Mouse (Mus musculus): Measurements from ENCODE around the gene Rnf183. TPM values are rescaled to one million over a fixed set of nuclear protein-coding genes. Genes with fewer than 3 reads are reported as not detected.

The Rnf183 gene
- polyA plus RNA-seq, 1 experiment from 2014 or later = 0.24 TPM

DNA sequence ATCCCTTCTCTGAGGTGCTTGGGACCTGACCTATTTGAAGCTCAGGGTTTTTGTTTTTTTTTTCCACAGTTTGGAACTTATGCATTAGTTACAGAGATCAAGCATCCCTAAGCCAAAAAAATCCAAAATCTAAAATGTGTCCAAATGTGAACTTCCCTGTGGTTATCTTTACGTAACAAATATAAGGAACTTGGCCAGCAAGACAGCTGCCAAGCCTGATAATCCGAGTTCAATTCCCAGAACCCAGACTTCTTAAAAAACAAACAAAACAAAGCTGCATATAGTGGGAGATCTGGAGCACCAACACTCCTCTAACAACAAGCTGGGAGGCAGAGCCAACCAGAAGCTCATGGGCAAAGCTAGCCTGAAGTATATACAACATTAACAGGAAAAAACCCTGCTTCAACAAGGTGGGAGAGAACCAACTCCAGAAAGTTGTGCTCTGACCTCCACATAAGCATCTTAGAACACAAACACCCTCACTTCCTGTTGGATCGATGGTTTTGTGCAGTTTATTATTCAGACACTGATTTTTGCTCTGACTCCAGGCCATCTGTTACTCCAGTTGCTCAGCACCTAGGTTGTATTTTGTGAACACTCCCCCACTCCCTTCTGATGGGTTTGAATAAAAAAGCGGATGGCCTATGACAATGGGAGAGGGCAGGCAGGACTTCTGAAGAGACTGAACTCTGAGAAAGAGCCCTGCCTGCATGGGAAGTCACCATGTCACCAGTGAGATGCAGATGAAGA is 37.3 kb downstream of the Rnf183 start:
- Histone ChIP-seq H3K9me3 (ENCODE audit: control insufficient read depth, low read length) (no peaks in the 10 kb centered on the region), H3K4me1 (replicated peaks; ENCODE audit: control insufficient read depth, insufficient read depth) (no peaks in the 10 kb centered on the region), H3K27me3 (ENCODE audit: control insufficient read depth, insufficient read depth, low read length) (no peaks in the 10 kb centered on the region), H3K27ac (replicated peaks) (no peak overlapping the region), H3K4me3 (ENCODE audit: low read depth, low read length) (no peak overlapping the region), H3K9ac (ENCODE audit: low read length) (no peak overlapping the region), H3K36me3 (ENCODE audit: control insufficient read depth, insufficient read depth, low read length) (peaks cover 19% of the 10 kb centered on the region), H3K4me2 (replicated peaks; ENCODE audit: low read depth) (no peak overlapping the region)
- ATAC-seq (ENCODE audit: low FRiP score, low TSS enrichment) = no peak
- 70% methylated on average over 4 of the region's 4 CpGs for WGBS
- TF ChIP-seq EP300 (optimal IDR thresholded peaks at IDR 0.05) (no peak), CTCF (IDR thresholded peaks at IDR 0.05; ENCODE audit: low read depth) (no peak)
- DNase-seq (ENCODE audit: low spot score) = no peak

GRCm38 (mm10) chr4:62395806-62396205 is 39.2 kb downstream of the Rnf183 start:
- Histone ChIP-seq H3K4me1 (replicated peaks; ENCODE audit: control insufficient read depth, insufficient read depth) (no peaks in the 10 kb centered on the region), H3K27ac (replicated peaks) (no peak overlapping the region), H3K9me3 (ENCODE audit: control insufficient read depth, low read length) (no peaks in the 10 kb centered on the region), H3K4me3 (ENCODE audit: low read depth, low read length) (no peak overlapping the region), H3K9ac (ENCODE audit: low read length) (no peak overlapping the region), H3K36me3 (ENCODE audit: control insufficient read depth, insufficient read depth, low read length) (peaks cover 22% of the 10 kb centered on the region), H3K27me3 (ENCODE audit: control insufficient read depth, insufficient read depth, low read length) (no peaks in the 10 kb centered on the region), H3K4me2 (replicated peaks; ENCODE audit: low read depth) (no peak overlapping the region)
- TF ChIP-seq EP300 (optimal IDR thresholded peaks at IDR 0.05) (no peak), CTCF (IDR thresholded peaks at IDR 0.05; ENCODE audit: low read depth) (no peak)
- ATAC-seq (ENCODE audit: low FRiP score, low TSS enrichment) (no peak), DNase-seq (ENCODE audit: low spot score) (no peak)
- 95% methylated on average over 1 of the region's 1 CpGs for WGBS

DNA sequence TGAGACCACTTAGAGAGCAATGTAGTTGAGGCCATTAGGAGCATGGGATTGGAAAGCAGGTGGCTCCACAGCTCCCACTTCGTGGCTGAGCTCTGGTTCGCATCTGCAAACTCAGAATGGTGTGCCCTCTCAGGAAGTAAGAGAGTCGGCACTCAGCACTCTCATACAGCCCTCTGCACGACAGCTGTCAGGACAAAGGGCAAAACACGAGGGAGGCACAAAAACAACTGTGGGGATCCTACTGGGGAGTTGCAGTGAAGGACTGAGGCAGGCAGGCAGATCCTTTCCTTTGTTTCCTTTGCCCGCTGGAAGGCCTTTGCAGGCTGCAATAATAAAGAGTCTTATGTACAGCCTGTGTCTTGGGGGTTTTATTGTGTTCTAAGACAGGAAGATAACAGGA is 41.6 kb downstream of the Rnf183 start:
- WGBS = 76% methylated on average over 6 of the region's 6 CpGs
- no peak for TF ChIP-seq CTCF (IDR thresholded peaks at IDR 0.05; ENCODE audit: low read depth)
- no peak for TF ChIP-seq EP300 (optimal IDR thresholded peaks at IDR 0.05)
- H3K9me3 ChIP-seq (ENCODE audit: control insufficient read depth, low read length) = no peaks in the 10 kb centered on the region
- H3K36me3 ChIP-seq (ENCODE audit: control insufficient read depth, insufficient read depth, low read length) = peaks cover 19% of the 10 kb centered on the region
- H3K4me2 ChIP-seq (replicated peaks; ENCODE audit: low read depth) = no peak overlapping the region
- no peak overlapping the region for H3K4me3 ChIP-seq (ENCODE audit: low read depth, low read length)
- H3K9ac ChIP-seq (ENCODE audit: low read length) = no peak overlapping the region
- no peaks in the 10 kb centered on the region for H3K27me3 ChIP-seq (ENCODE audit: control insufficient read depth, insufficient read depth, low read length)
- DNase-seq (ENCODE audit: low spot score) (no peak), ATAC-seq (ENCODE audit: low FRiP score, low TSS enrichment) (no peak)
- H3K27ac ChIP-seq (replicated peaks) = no peak overlapping the region
- no peaks in the 10 kb centered on the region for H3K4me1 ChIP-seq (replicated peaks; ENCODE audit: control insufficient read depth, insufficient read depth)

GRCm38 (mm10) chr4:62391892-62392291 is 43.2 kb downstream of the Rnf183 start:
- Histone ChIP-seq H3K27ac (replicated peaks) (no peak overlapping the region), H3K4me3 (ENCODE audit: low read depth, low read length) (no peak overlapping the region), H3K36me3 (ENCODE audit: control insufficient read depth, insufficient read depth, low read length) (peaks cover 21% of the 10 kb centered on the region), H3K4me2 (replicated peaks; ENCODE audit: low read depth) (no peak overlapping the region), H3K27me3 (ENCODE audit: control insufficient read depth, insufficient read depth, low read length) (no peaks in the 10 kb centered on the region), H3K9ac (ENCODE audit: low read length) (no peak overlapping the region), H3K4me1 (replicated peaks; ENCODE audit: control insufficient read depth, insufficient read depth) (no peaks in the 10 kb centered on the region), H3K9me3 (ENCODE audit: control insufficient read depth, low read length) (no peaks in the 10 kb centered on the region)
- DNase-seq (ENCODE audit: low spot score) (no peak), ATAC-seq (ENCODE audit: low FRiP score, low TSS enrichment) (no peak)
- 81% methylated on average over 7 of the region's 7 CpGs for WGBS
- TF ChIP-seq CTCF (IDR thresholded peaks at IDR 0.05; ENCODE audit: low read depth) (peak; percentile 8; the same call in 1 of the 2 replicates), EP300 (optimal IDR thresholded peaks at IDR 0.05) (no peak)

DNA sequence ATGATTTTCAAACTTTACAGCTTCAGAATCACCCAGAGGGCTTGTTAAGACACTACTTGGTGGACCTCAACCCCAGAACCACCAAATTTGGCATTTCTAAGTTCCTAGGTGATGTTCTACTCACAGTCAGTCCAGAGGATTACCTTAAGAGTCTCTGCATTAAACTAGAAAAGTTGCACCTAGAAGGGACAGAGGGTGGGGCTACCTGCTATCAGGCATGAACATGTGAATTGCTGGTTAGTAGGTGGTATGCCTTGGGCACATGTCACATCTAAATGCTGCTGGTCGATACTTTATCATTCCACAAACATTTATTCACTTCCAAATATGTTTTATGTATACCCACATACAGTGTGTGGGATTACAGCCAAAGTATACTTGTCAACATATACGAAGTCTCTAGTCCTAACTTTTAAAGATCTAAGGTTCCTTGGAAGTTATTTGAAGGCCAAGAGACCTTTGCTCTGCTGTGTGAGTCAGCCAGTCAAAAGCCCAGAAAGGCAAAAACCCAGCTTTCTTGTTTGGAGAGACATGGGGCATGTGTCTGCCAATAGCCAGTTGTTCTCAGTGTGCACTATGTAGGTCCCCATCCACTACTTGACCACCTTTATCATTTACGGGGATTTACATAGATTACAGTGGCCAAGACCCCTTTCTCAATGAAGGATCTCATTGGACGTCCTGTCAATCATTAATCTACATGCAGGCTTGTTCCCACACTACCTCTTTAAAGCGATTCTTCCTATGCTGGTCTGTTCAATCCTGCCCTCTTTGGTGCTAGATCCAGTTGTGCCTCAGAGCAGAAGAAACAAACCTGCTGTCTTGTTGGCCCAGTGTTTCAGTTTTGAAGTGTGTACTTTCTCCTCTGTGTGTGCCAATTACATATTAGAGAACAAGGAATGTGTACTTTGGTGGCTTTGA is 45.2 kb downstream of the Rnf183 start:
- H3K9ac ChIP-seq (ENCODE audit: low read length) = no peak overlapping the region
- H3K9me3 ChIP-seq (ENCODE audit: control insufficient read depth, low read length) = no peaks in the 10 kb centered on the region
- no peak for DNase-seq (ENCODE audit: low spot score)
- peak; percentile 72 for ATAC-seq (ENCODE audit: low FRiP score, low TSS enrichment)
- H3K4me3 ChIP-seq (ENCODE audit: low read depth, low read length) = no peak overlapping the region
- TF ChIP-seq EP300 (optimal IDR thresholded peaks at IDR 0.05) (no peak), CTCF (IDR thresholded peaks at IDR 0.05; ENCODE audit: low read depth) (no peak)
- no peaks in the 10 kb centered on the region for H3K27me3 ChIP-seq (ENCODE audit: control insufficient read depth, insufficient read depth, low read length)
- H3K27ac ChIP-seq (replicated peaks) = no peak overlapping the region
- no peak overlapping the region for H3K4me2 ChIP-seq (replicated peaks; ENCODE audit: low read depth)
- H3K4me1 ChIP-seq (replicated peaks; ENCODE audit: control insufficient read depth, insufficient read depth) = no peaks in the 10 kb centered on the region
- WGBS = 56% methylated on average over 5 of the region's 5 CpGs
- peaks cover 21% of the 10 kb centered on the region for H3K36me3 ChIP-seq (ENCODE audit: control insufficient read depth, insufficient read depth, low read length)
